Mouse (Mus musculus) neural tube, embryonic 13.5 days (tissue): ENCODE results near the gene Tmem119. TPM values are rescaled to one million over a fixed set of nuclear protein-coding genes. Genes with fewer than 3 reads are reported as not detected.

ENCODE experiments used
- ATAC-seq: fragments of 200-750 bp; cut with Nextera tagmentation; 2 replicates; pipeline ENCODE4 v1.8.0; 2017; ENCODE audit warnings: low read depth, mild to moderate bottlenecking, moderate TSS enrichment, moderate library complexity
- H3K27ac ChIP-seq: fragments of 300-500 bp; sonication (generic); replicated peaks from 2 replicates; pipeline ENCODE4 v1.5.1; 2015; ENCODE audit warnings: moderate library complexity, mild to moderate bottlenecking, inconsistent platforms
- H3K27me3 ChIP-seq: fragments of 300-500 bp; sonication (generic); 2 replicates; pipeline ENCODE4 v1.6.1; 2015; ENCODE audit warnings: mild to moderate bottlenecking, inconsistent platforms
- H3K36me3 ChIP-seq: fragments of 300-500 bp; sonication (generic); 2 replicates; pipeline ENCODE4 v1.6.1; 2015; ENCODE audit warnings: mild to moderate bottlenecking, inconsistent platforms
- H3K4me1 ChIP-seq: fragments of 300-500 bp; sonication (generic); replicated peaks from 2 replicates; pipeline ENCODE4 v1.6.1; 2015; ENCODE audit warnings: inconsistent platforms
- H3K4me2 ChIP-seq: fragments of 300-500 bp; sonication (generic); 2 replicates; pipeline ENCODE4 v1.6.1; 2015; ENCODE audit warnings: inconsistent platforms, mild to moderate bottlenecking, moderate library complexity
- H3K4me3 ChIP-seq: fragments of 300-500 bp; sonication (generic); 2 replicates; pipeline ENCODE4 v1.5.1; 2015; ENCODE audit warnings: mild to moderate bottlenecking, inconsistent platforms
- H3K9ac ChIP-seq: fragments of 300-500 bp; sonication (generic); 2 replicates; pipeline ENCODE4 v1.6.1; 2015; ENCODE audit warnings: moderate library complexity, mild to moderate bottlenecking, inconsistent platforms
- H3K9me3 ChIP-seq: fragments of 300-500 bp; sonication (generic); 2 replicates; pipeline ENCODE4 v1.6.1; 2016; ENCODE audit warnings: inconsistent platforms
- WGBS: fragments of 180-500 bp; shearing (Covaris S2); methylation state at CpG from one replicate; pipeline ENCODE4 v1.1.7; 2015; 5-methylcytosine and 5-hydroxymethylcytosine counted together
- polyA plus RNA-seq: library from polyadenylated mRNA; unstranded; fragments of >200 nt; fragmentation: Nextera tagmentation; extraction: Ambion mirVana; gene quantifications from 2 replicates; pipeline ENCODE4 v1.2.1, GENCODE M21; 2015

Tmem119 gene
- polyA plus RNA-seq: 12.6 and 19.9 TPM in 2 replicates

DNA sequence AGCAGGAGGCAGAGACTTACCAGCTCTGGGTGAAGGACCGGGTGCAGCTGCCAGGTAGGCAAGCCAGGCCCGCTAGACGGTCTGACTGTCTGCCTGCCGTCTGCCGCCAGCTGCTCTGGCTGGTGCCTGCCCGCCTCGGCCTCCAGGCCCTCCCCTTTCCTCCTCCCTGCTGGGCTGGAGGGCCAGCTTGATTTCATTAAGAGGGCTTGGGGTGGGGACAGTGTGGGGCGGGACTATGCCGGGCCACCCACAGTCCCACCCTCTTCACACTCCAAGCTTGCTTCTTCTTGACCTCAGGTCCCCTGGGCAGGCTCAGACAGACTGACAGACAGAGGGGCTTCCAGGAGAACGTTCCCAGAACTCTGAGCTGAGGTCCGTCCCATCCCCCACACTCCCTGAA, at the start of gene Tmem119:
TSS of gene Tmem119 (minus strand) at position 237 of the 400 bp plus-strand sequence.
- H3K9ac ChIP-seq: 0 out of 2 replicates have a peak within 1 kb of the TSS, but pooled peaks have one; percentile 17
- peak; percentile 63; the same call in 1 of the 2 replicates for ATAC-seq
- 1% methylated on average over 11 of the region's 11 CpGs for WGBS
- H3K4me3 ChIP-seq: peak within 1 kb of the TSS; percentile 23
- no peaks in the 10 kb centered on the region for H3K9me3 ChIP-seq
- no peaks in the 10 kb centered on the region for H3K36me3 ChIP-seq
- H3K4me2 ChIP-seq: peak within 1 kb of the TSS; percentile 37
- peak within 1 kb of the TSS; percentile 56 for H3K27ac ChIP-seq
- peaks cover 33% of the 10 kb centered on the region for H3K4me1 ChIP-seq
- H3K27me3 ChIP-seq: 0 out of 2 replicates have a peak, but pooled peaks cover 6% of the 10 kb centered on the region

- Histone ChIP-seq H3K4me1 (no peaks in the 10 kb centered on the region), H3K4me3 (no peak overlapping the region), H3K36me3 (peaks cover 93% of the 10 kb centered on the region), H3K9ac (no peak overlapping the region), H3K4me2 (no peak overlapping the region), H3K9me3 (no peaks in the 10 kb centered on the region), H3K27me3 (no peaks in the 10 kb centered on the region), H3K27ac (no peak overlapping the region)
- WGBS: 93% methylated on average over 9 of the region's 9 CpGs
- no peak for ATAC-seq
These were observed 47.3 kb upstream of the Tmem119 start for GRCm38 (mm10) chr5:113847636-113848035.

GRCm38 (mm10) chr5:113846656-113847055, 46.3 kb upstream of the Tmem119 start:
- H3K4me2 ChIP-seq: no peak overlapping the region
- 91% methylated on average over 8 of the region's 8 CpGs for WGBS
- H3K4me1 ChIP-seq: no peaks in the 10 kb centered on the region
- no peaks in the 10 kb centered on the region for H3K9me3 ChIP-seq
- no peak overlapping the region for H3K27ac ChIP-seq
- no peaks in the 10 kb centered on the region for H3K27me3 ChIP-seq
- H3K36me3 ChIP-seq: peaks cover 98% of the 10 kb centered on the region
- no peak overlapping the region for H3K9ac ChIP-seq
- no peak for ATAC-seq
- H3K4me3 ChIP-seq: no peak overlapping the region

DNA sequence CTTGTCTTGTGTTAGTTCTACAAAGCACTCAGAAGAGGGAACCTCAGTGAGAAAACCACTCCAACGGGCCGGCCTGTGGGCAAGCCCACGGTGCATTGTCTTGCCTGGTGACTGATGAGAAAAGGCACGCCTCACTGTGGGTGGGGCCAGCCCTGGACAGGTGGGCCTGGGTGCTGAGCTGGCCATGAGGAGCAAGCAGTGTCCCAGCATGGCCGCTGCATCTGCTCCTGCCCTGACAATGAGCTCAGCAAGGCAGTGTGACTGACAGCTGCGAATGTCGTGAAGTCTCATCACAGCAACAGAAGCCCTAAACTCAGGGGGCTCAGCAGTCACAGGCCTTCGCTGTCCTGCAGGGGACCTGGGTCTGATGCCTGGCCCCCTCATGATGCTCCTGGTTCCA, 45.3 kb upstream of the Tmem119 start:
- ATAC-seq: no peak
- no peaks in the 10 kb centered on the region for H3K9me3 ChIP-seq
- peaks cover 96% of the 10 kb centered on the region for H3K36me3 ChIP-seq
- H3K27me3 ChIP-seq: no peaks in the 10 kb centered on the region
- H3K4me1 ChIP-seq: no peaks in the 10 kb centered on the region
- H3K4me3 ChIP-seq: no peak overlapping the region
- no peak overlapping the region for H3K4me2 ChIP-seq
- H3K9ac ChIP-seq: no peak overlapping the region
- WGBS: 90% methylated on average over 8 of the region's 8 CpGs
- no peak overlapping the region for H3K27ac ChIP-seq

- no peak for ATAC-seq
- H3K27ac ChIP-seq: no peak overlapping the region
These were observed 44.4 kb upstream of the Tmem119 start for GRCm38 (mm10) chr5:113844721-113845120.

DNA sequence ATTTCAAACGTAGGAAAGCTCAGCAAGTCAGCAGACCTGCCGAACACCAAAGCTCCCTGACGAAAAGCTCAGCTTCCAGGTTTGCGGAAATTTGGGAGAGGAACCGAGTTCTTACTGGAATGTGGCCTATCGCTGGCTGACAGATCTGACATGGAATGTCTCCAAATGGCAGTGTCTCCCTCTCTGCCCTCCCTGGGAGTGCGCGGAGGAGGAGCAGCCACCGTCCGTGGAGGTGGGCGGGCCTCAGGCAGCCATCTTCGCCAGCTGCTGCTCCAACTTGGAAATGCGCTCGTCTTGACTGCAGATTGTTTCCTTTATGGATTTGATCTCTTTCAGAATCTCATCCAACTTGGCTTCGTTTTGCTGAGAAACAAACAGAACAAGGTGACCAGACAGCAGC, 43.8 kb upstream of the Tmem119 start:
- Histone ChIP-seq H3K36me3 (peaks cover 93% of the 10 kb centered on the region), H3K4me2 (no peak overlapping the region), H3K27me3 (no peaks in the 10 kb centered on the region), H3K4me1 (no peaks in the 10 kb centered on the region), H3K4me3 (no peak overlapping the region), H3K27ac (no peak overlapping the region), H3K9me3 (no peaks in the 10 kb centered on the region), H3K9ac (no peak overlapping the region)
- no peak for ATAC-seq
- WGBS: 83% methylated on average over 15 of the region's 15 CpGs

More at GRCm38 (mm10) chr5:113844721-113845120, 44.4 kb upstream of the Tmem119 start:
- Histone ChIP-seq H3K4me1 (no peaks in the 10 kb centered on the region), H3K4me3 (no peak overlapping the region), H3K9me3 (no peaks in the 10 kb centered on the region), H3K4me2 (no peak overlapping the region), H3K36me3 (peaks cover 96% of the 10 kb centered on the region), H3K27me3 (no peaks in the 10 kb centered on the region), H3K9ac (no peak overlapping the region)
- WGBS: 67% methylated on average over 7 of the region's 7 CpGs

DNA sequence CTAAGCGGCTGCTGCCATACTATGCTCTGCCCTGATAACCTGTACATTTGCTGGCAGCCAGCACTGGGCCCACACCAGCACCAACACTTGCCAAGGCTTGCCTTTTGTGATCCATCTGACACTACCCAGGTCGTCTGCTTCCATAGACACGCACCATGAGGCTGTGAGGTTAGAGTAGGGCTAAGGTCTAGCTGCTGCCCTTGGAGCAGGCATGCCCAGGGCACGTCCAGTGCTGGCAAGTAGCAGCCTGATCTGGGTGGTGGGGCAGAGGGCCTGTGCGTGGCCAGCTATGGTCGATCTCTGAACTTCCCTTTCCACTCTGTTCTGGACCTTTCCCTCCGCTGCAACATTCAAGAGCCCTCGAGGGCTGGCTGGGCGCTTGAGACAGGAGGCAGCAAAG, 42.6 kb upstream of the Tmem119 start:
- H3K36me3 ChIP-seq: peaks cover 86% of the 10 kb centered on the region
- no peak overlapping the region for H3K27ac ChIP-seq
- 94% methylated on average over 9 of the region's 9 CpGs for WGBS

DNA sequence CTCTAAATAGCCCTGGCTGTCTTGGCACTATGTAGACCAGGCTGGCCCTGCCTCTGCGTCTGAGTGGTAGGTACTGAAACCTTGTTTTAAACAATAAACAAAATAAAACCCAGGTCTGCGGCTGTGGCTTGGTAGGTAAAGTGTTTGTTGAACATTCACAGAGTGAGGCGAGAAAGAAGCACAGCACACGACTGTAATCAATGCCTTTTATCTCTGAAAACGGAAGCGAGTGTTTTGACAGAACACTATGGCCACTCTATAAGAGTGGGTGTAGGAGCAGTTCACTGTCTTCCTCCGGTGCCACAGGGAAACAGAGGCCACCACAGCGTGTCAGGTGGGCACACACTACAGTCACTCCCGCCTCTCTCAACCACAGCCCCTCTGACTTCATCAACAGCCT, 41.9 kb upstream of the Tmem119 start:
- H3K9ac ChIP-seq: no peak overlapping the region
- 90% methylated on average over 9 of the region's 9 CpGs for WGBS
- no peak for ATAC-seq

More for the DNA sequence above, 42.6 kb upstream of the Tmem119 start:
- H3K9ac ChIP-seq: no peak overlapping the region
- no peaks in the 10 kb centered on the region for H3K9me3 ChIP-seq
- no peak overlapping the region for H3K4me2 ChIP-seq
- no peak for ATAC-seq
- no peak overlapping the region for H3K4me3 ChIP-seq
- no peaks in the 10 kb centered on the region for H3K4me1 ChIP-seq
- H3K27me3 ChIP-seq: no peaks in the 10 kb centered on the region

DNA sequence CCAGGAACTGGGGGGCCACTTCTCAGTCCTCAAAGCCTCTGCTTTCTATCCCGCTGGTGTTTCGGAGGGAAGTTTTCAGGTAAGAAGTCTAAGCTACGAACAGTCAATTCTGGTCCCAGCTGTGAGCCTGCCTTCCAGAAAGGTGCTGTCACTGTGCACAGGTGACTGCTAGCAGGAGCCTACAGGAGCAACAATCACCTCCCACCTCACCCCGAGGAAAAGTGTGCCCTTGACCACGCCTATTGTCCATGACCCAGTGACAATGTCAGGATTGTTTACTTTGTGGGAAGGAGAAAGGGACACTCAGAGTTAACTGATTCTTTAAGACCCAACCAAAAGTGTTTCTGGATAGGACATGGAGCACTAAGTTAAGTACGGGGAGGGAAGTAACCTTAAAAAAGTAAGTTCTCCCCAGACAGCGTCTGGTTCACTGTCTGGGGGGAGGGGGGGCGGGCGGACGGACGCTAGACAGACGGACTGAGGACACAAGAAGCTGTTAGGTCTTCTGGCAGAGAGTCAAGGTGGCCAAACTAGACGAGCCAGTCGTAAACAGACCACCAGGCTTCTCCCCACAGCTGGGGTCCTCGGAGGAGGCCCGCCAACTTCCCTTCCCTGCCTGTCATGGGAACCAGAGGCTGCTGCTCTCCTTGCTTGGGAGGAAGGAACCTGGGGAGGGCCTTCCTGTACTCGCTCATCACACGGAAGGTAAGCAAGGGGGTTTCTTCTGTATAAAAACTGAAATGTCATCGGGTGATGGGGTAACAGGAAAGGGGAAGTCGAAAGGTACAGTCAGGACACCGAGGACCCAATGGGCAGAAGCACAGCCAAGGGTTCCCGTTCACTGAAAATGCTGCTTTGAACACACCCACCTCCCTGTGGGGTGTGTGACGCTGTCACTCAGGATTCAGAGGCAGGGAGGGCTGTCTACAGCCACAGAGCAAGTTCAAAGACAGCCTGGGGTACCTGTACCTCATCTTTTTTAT, 41.2 kb upstream of the Tmem119 start:
- Histone ChIP-seq H3K27me3 (no peaks in the 10 kb centered on the region), H3K27ac (no peak overlapping the region), H3K4me3 (no peak overlapping the region), H3K9ac (no peak overlapping the region), H3K36me3 (peaks cover 72% of the 10 kb centered on the region), H3K9me3 (no peaks in the 10 kb centered on the region), H3K4me1 (no peaks in the 10 kb centered on the region), H3K4me2 (no peak overlapping the region)
- 81% methylated on average over 23 of the region's 23 CpGs for WGBS
- ATAC-seq: no peak

More for the DNA sequence above, 41.9 kb upstream of the Tmem119 start:
- H3K36me3 ChIP-seq: peaks cover 79% of the 10 kb centered on the region
- no peak overlapping the region; the same call in 1 of the 2 replicates for H3K27ac ChIP-seq
- H3K27me3 ChIP-seq: no peaks in the 10 kb centered on the region
- H3K4me1 ChIP-seq: no peaks in the 10 kb centered on the region
- no peaks in the 10 kb centered on the region for H3K9me3 ChIP-seq
- H3K4me2 ChIP-seq: no peak overlapping the region
- no peak overlapping the region for H3K4me3 ChIP-seq

GRCm38 (mm10) chr5:113840443-113840842, 40.1 kb upstream of the Tmem119 start:
- Histone ChIP-seq H3K4me1 (no peaks in the 10 kb centered on the region), H3K4me3 (no peak overlapping the region), H3K36me3 (peaks cover 61% of the 10 kb centered on the region), H3K9me3 (no peaks in the 10 kb centered on the region), H3K27me3 (no peaks in the 10 kb centered on the region), H3K27ac (no peak overlapping the region), H3K9ac (no peak overlapping the region), H3K4me2 (no peak overlapping the region)
- 92% methylated on average over 4 of the region's 4 CpGs for WGBS
- ATAC-seq: no peak

DNA sequence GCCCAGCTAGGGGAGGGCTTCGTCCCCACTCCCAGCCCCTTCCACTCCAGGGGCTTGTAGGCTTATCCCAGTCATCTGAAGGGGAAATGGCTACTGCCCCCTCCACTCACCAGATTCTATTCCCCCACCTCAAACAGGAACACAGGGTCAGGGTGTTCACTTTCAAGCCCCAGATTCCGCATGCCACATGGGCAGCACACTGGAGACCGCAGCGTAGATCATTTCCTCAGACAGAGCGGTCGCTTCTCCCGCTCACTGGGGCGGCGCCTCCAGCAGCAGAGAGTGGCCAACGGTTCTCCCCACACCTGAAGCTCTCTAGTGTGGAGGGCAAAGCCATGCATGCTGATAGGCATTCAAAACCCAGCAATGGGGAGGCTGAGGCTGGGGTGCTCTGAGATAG, 36.6 kb upstream of the Tmem119 start:
- ATAC-seq: no peak
- 81% methylated on average over 10 of the region's 10 CpGs for WGBS
- Histone ChIP-seq H3K4me1 (peaks cover 9% of the 10 kb centered on the region; the same call in 1 of the 2 replicates), H3K9me3 (no peaks in the 10 kb centered on the region), H3K4me2 (no peak overlapping the region), H3K4me3 (no peak overlapping the region), H3K9ac (no peak overlapping the region), H3K36me3 (peaks cover 27% of the 10 kb centered on the region), H3K27me3 (no peaks in the 10 kb centered on the region), H3K27ac (no peak overlapping the region)

GRCm38 (mm10) chr5:113833316-113833947, 33.1 kb upstream of the Tmem119 start:
- no peaks in the 10 kb centered on the region for H3K27me3 ChIP-seq
- H3K4me3 ChIP-seq: no peak overlapping the region
- peaks cover 3% of the 10 kb centered on the region; the same call in 1 of the 2 replicates for H3K36me3 ChIP-seq
- no peaks in the 10 kb centered on the region for H3K9me3 ChIP-seq
- H3K9ac ChIP-seq: no peak overlapping the region
- H3K4me1 ChIP-seq: peaks cover 9% of the 10 kb centered on the region; the same call in 1 of the 2 replicates
- no peak for ATAC-seq
- 67% methylated on average over 16 of the region's 16 CpGs for WGBS
- H3K4me2 ChIP-seq: no peak overlapping the region
- no peak overlapping the region for H3K27ac ChIP-seq
